Mouse (Mus musculus) activated CD4-positive, CD25-positive, alpha-beta regulatory T cell, adult 4 months (primary cell): ENCODE data around the gene Fbxo44. TPM values are rescaled to one million over a fixed set of nuclear protein-coding genes. Genes with fewer than 3 reads are reported as not detected.
"Not testable (repeated sequence)": the region's sequence is repeated elsewhere in the genome, so short reads cannot be mapped to it uniquely, and the experiment has no call there.

Experiments
- ATAC-seq: one replicate; pipeline ENCODE4 v1.8.0; 2017
- polyA plus RNA-seq, 2 experiments: library from polyadenylated mRNA; unstranded; fragments of 100-300 nt; shearing (Covaris generic); gene quantifications; one replicate each; pipeline ENCODE4 v1.2.1; 2017

Fbxo44 gene
- polyA plus RNA-seq, 2 experiments from 2014 or later = 0.29 to 6.2 TPM

DNA sequence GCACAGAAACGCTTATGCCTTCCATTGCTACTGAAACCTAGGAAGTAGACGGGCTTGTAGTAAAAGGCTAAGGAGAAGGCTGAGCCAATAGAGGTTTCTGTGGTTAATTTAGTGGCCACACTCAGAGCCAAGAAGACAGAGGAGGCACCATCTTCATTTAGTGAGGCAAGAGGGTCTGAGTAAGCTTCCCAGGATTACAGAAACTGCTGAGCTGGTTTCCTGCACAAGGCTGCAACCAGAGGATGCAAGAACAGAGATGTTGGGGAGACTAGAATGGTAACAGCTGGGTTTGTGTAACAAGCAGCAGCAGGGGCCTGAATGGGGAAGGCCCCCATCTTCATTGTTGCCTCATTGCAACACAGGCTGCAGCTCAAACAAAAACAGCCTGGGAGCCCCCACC is 31.6 kb downstream of the Fbxo44 start:
- ATAC-seq = no peak

DNA sequence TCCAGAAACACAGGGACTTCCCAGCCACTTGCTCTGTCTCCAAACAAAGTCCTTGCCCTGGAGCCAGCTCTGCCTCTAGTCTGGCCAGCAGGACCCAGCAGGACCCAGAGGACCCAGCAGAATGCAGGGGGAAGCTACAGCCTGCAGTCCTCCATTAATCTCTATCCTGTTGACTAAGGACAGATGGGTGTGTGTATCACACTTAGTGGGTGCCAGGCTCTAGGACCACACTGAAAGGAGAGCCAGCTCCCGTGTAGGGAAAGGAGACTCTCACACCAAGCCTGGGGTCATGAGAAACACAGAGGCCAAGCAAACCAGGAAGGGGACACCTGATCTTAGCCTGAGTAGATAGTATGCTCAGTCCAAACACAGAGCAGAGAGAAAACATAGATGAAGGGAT is 32.0 kb downstream of the Fbxo44 start:
- no peak for ATAC-seq

DNA sequence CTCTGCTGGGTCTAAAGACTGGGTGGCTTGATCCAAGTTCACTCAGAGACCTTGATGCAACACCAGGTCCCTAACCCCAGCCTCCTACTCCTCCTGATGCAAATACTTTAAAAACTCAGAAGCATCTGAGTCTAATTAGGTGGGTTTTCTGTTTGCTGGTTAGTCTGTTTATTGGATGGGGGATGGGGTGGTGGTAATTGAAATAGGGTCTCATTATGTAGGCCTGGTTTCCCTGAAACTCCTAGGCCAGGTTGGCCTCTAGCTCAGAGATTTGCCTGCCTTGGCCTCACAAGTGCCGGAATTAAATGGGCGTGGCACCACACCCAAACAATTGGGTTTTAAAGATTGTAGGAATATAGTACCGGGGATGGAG is 37.6 kb downstream of the Fbxo44 start:
- no peak for ATAC-seq

DNA sequence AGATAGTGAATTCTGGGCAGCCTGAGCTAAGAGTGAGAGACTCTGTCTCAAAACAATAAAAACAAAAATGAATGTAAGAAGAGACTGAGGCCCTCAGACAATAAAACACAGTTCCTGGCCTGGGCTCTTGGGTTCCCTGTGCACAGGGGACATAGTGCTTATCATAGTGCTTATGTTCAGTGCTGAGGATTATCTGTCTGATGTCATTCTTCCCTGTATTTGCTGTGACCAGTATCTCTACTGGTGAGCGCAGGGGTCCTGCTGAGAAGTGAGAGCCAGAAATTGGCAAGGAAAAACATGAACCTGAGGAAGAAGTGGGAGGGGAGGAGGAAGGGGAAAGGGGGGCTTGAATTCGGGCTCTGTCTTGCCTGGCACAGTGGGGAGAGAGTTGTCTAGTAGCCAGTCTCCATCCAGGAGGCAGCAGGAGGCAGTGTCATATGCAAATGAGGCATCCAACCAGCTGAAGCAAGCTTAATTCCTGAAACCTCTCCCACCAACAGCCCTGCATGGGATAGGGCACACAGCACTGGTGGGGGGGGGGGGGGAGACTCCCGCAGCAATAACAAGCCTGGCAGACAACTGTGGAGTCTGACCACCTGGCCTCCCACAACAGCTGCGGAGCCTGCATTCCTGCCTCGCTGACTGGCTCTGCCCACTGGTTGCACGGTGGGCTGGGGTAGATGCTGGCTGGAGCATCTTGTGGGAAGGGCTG is 38.1 kb downstream of the Fbxo44 start:
- no peak for ATAC-seq

DNA sequence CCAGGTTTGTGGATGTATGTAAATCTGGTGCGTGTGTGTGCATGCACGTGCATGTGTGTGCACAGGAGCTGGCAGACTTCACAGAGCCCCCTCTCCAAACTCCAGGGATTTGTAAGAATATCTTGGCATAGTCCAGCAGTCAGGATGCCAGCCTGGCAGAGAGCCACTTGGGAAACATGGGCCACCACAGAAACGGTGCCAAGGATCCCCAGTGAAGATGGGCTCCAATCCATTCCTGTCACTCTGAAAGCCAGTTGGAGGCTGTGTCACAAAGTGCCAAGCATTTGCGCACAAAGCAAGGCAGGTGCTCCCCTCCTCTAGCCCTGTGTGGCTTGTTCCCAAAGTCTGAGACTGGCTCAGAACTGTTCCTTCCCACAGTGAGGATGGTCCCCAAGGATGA is 38.9 kb downstream of the Fbxo44 start:
- ATAC-seq = no peak

DNA sequence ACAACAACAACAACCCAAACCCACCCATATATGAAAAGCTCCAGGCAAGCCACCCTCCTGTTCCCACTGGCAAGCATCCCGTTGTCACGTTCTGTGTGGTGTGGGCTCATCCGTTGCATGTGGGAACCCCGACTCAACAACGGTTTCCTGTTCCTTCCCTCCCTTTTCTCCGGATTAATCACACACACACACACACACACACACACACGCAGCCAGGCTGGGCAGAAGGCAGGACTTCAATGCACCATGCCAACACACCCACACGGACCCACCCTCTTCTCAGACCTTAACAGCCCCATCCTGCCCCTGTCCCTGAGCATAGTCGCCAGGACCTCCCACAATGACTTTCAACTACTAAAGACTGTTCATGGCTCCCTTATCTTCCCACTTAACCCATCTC is 39.7 kb downstream of the Fbxo44 start:
- no peak for ATAC-seq

DNA sequence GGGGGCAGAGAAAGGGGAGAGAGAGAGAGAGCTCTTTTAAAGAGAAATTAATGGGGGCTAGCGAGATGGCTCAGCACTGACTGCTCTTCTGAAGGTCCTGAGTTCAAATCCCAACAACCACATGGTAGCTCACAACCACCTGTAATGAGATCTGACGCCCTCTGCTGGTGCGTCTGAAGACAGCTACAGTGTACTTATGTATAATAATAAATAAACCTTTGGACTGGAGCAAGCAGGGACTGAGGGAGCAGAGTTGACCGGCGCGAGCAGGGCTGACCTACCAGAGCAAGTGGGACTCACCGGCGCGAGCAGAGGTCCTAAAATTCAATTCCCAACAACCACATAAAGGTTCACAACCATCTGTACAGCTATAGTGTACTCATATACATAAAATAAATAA is 40.7 kb downstream of the Fbxo44 start:
- not testable (repeated sequence) for ATAC-seq

DNA sequence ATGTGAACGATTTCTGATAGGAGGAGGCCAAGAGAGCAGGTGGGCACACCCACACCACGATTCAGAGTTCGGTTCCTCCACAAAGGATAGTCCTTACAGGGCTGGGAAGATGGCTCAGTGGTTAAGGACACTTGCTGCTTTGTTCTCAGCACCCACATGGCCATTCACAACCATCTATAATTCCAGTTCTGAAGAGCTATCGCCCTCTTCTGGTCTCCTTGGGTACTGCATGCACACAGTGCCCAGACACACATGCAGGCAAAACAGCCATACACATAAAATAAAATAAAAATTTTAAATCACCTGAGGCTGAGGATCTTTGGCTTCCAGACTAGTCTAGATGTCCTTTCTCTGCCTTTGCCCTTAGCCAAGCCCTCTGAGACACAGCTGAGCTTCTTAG is 42.9 kb downstream of the Fbxo44 start:
- no peak for ATAC-seq

DNA sequence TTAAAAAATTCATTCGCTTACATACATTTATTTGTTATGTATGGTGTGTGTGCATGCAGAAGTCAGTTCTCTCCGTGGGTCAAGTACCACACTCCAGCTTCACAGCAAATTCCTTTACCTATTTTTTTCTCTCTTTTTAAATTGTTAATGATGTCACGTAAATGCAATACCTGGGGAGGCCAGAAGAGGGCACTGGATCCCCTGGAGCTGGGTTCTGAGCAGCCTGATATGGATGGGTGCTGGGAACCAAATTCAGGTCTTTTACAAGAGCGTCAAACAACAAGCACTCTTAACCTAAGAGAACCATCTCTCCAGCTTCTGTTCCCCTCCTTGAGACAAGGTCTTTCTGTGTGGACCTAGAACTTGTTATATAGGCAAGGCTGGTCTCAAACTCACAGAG is 43.6 kb downstream of the Fbxo44 start:
- no peak for ATAC-seq

DNA sequence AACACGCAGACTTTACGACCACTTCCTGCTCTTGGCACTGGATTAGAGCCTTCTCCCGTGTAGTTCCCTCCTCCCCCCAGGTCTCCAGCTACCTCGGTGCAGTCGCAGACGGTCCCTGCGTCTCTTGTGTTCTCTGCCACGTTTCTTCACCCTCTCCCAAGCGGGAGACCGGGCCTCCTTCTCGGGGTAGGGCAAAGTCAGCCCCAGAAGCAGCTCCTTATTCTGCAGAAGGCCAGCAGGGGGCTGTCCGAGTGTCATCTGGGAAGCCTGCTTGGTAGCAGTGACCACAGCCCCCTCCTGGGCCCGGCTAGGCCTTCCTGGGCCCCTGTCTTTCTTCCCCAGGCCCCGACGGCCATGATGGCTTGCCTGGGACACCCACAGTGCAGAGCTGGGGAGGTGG is 44.8 kb downstream of the Fbxo44 start:
- ATAC-seq = peak; percentile 32

DNA sequence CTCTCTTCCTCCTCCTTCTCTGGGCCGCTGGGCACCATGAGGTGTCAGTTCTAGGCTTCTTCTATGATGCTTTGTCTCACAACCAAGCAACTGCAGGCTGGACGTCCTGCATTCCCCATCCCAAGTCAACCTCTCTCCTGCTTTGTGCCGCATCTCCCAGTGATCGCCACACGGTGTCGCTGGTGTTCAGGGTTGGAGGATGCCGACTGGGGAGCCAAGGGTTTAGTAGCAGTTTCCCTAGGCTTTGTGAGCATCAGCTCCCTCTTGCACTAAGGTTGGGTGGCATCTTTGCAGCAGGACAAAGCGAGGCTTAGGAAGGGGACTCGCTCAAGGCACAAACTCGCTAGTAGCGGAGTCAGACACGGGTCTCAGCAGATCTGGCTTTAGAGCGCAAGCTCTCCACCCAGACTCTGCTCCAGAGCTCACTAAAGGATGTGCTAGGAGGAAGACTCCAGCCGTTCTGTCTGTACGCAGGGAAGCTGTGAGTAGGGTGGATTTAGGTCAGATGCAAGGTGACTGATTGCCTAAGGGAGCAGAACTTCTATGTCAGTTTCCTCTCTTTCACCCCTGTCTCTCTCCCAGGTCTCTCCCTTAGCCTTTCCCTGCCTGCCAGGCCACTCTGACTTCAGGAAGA is 45.4 kb downstream of the Fbxo44 start:
- peak; percentile 91 for ATAC-seq

DNA sequence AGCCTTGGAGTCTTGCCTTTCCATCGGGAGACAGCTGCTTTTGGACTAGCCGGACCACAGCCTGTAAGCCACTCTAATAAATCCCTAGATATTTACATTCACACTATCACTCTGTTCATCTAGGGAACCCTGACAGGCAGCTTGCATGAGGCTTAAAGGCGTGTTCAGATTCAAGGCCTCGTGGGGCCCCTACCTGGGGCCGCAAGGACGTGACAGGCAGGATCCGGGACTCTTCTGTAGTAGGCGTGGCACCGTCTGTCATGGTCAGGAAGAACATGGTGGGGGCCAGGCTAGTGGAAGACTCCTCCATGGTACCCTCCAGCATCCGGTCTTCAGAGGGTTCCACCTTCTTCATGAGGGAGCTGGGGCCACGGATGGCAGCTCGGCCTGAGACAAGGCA is 47.8 kb downstream of the Fbxo44 start:
- no peak for ATAC-seq

DNA sequence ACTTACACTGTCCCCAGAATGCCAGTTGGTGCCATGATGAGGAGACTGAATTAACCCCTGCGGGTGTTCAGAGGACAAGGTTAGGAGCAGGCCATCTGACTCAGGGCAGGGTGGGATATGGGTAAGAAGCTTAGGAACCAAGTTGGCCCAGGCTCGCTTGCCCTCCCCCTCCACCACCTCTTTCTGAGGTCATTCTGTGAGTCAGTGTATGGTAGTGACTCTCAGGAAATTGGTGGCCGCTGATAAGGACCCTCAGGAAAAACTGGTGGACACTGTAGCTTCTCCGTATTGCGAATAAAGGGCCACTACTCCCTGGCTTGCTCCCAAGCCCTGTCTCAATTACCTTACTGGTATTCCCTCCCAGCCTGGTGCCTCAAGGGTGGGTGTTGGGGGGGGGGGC is 51.1 kb downstream of the Fbxo44 start:
- no peak for ATAC-seq

DNA sequence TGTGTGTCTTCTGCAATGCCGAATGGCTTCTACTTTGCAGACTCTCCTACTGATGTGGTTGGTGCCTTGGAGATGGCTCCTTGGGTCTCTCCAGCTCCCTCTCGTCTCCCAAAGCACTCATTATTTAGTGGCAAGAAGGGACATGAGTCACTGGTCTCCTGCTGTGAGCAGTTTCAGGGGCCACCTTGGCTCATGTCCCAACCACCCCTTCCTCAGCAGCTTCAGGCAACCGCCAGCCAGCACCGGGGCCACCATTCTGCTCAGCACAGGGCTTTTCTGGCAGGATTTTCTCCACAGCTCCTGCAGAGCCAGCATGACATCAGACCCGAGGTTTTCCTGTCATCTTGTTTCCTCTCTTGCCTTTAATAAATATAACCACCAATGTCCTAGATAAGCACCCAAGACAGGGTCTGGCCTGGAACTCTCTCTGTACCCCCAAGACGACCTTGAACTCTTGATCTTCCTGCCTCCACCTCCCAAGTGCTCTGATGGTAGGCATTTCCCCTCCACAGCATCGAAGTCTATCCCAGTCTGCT is 51.6 kb downstream of the Fbxo44 start:
- no peak for ATAC-seq

DNA sequence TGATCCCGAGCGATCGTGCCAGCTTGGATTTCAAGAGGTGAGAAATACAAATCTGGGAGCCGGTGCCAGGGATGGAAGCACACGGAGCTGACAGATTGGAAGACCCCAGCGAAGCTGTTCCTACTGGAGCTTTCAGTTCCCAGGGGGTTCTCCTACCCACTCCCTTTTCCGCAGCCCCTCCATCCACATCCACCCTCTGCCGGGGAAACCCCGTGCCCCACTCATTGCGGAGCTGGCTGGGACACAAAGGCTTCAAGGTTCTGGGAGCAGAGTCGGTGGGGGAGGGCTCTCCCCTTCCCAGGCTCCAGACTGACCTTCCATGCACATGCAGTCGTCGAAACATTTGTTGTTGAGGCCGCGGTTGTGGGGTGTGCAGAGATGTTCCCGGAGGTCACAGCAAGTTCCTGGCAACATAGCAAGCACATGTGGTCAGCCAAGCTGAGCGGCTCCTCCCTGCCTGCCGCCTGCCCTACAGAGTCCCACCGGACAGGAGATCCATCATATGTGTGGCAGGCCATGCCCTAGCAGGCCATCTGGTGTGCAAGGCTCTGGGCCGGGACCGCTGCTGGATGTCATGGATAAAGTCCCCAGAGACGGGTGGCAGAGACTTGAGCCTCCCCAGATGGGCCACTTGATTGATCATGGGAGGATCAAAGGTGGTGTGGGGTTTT is 52.5 kb downstream of the Fbxo44 start:
- no peak for ATAC-seq

DNA sequence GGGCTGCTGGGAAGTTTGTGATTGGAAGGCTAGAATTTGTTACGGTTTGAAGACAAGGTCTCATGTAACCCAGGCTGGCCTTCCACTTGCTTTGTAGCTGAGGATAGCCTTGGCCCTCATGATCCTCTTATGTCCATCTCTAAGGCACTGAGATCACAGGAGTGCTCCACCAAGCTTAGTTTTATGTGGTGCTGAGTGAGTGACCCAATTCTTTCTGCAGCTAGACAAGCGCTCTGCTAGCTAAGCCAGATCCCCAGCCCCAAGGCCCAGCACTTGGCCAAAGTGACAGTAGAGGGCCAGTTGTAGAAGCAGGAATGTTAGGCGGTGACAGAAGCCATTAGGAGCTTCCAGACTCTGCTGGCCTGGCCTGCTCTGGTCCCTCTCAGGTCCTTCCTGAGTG is 56.1 kb downstream of the Fbxo44 start:
- no peak for ATAC-seq

Other genes with a start within 250 kb of the Fbxo44 start
- 1 to 10 TPM; 2.8 to 4.0 TPM for gene Plod1, start 223.7 kb downstream of the Fbxo44 start, polyA plus RNA-seq
- 10 to 100 TPM in 1 of 2 experiments, 1 to 10 TPM in 1; 8.9 to 11.4 TPM for gene 2510039O18Rik, start 219.6 kb downstream of the Fbxo44 start, polyA plus RNA-seq
- not detected for gene Nppb, start 174.7 kb downstream of the Fbxo44 start, polyA plus RNA-seq
- gene Nppa, start 159.8 kb downstream of the Fbxo44 start, polyA plus RNA-seq = not detected
- gene Clcn6, start 121.7 kb downstream of the Fbxo44 start, polyA plus RNA-seq = 1 to 10 TPM; 2.4 to 3.3 TPM
- gene Mthfr, start 121.4 kb downstream of the Fbxo44 start, polyA plus RNA-seq = 10 to 100 TPM in 1 of 2 experiments, 1 to 10 TPM in 1; 6.0 to 12.9 TPM
- 10 to 100 TPM; 16.7 to 17.4 TPM for gene Agtrap, start 72.5 kb downstream of the Fbxo44 start, polyA plus RNA-seq
- 10 to 100 TPM; 39.2 to 48.2 TPM for gene Mad2l2, start 30.1 kb downstream of the Fbxo44 start, polyA plus RNA-seq
- under 1 TPM in 1 of 2 experiments, not detected in 1; 0.11 TPM for gene Draxin, start 29.8 kb downstream of the Fbxo44 start, polyA plus RNA-seq
- gene Fbxo6, start 8.3 kb downstream of the Fbxo44 start, polyA plus RNA-seq = 10 to 100 TPM; 48.2 to 57.2 TPM
- gene Fbxo2, start 139 bp upstream of the Fbxo44 start, polyA plus RNA-seq = not detected
- gene Disp3, start 127.5 kb upstream of the Fbxo44 start, polyA plus RNA-seq = not detected